Mouse (Mus musculus) limb, embryonic 13.5 days (tissue): ENCODE data around the gene Ppp5c. TPM values are rescaled to one million over a fixed set of nuclear protein-coding genes. Genes with fewer than 3 reads are reported as not detected.
A peak's percentile ranks its signal among the peaks of the same experiment; 100 is the strongest.

Source experiments
- ATAC-seq: fragments of 200-750 bp; cut with Nextera tagmentation; 2 replicates; pipeline ENCODE4 v1.8.0; 2017; ENCODE audit warnings: low read depth, moderate number of reproducible peaks, moderate TSS enrichment; ENCODE audit not compliant: low FRiP score
- H3K27ac ChIP-seq: fragments of 300-500 bp; sonication (generic); 2 replicates; pipeline ENCODE4 v1.5.1; 2015; ENCODE audit warnings: inconsistent platforms, mild to moderate bottlenecking, moderate library complexity
- H3K27me3 ChIP-seq: fragments of 300-500 bp; sonication (generic); 2 replicates; pipeline ENCODE4 v1.6.1; 2015; ENCODE audit warnings: mild to moderate bottlenecking, inconsistent platforms
- H3K36me3 ChIP-seq: fragments of 300-500 bp; sonication (generic); 2 replicates; pipeline ENCODE4 v1.6.1; 2015; ENCODE audit warnings: inconsistent platforms, mild to moderate bottlenecking, moderate library complexity
- H3K4me1 ChIP-seq: fragments of 300-500 bp; sonication (generic); 2 replicates; pipeline ENCODE4 v1.6.1; 2015; ENCODE audit warnings: inconsistent platforms
- H3K4me2 ChIP-seq: fragments of 300-500 bp; sonication (generic); replicated peaks from 2 replicates; pipeline ENCODE4 v1.6.1; 2015; ENCODE audit warnings: inconsistent platforms, mild to moderate bottlenecking, moderate library complexity
- H3K4me3 ChIP-seq: fragments of 300-500 bp; sonication (generic); 2 replicates; pipeline ENCODE4 v1.5.1; 2015; ENCODE audit warnings: moderate library complexity, mild to moderate bottlenecking, inconsistent platforms
- H3K9ac ChIP-seq: fragments of 300-500 bp; sonication (generic); 2 replicates; pipeline ENCODE4 v1.6.1; 2015; ENCODE audit warnings: mild to moderate bottlenecking, inconsistent platforms
- H3K9me3 ChIP-seq: fragments of 300-500 bp; sonication (generic); 2 replicates; pipeline ENCODE4 v1.6.1; 2016; ENCODE audit warnings: inconsistent platforms
- WGBS: fragments of 180-500 bp; shearing (Covaris S2); methylation state at CpG from one replicate; pipeline ENCODE4 v1.1.7; 2015; 5-methylcytosine and 5-hydroxymethylcytosine counted together
- polyA plus RNA-seq: library from polyadenylated mRNA; unstranded; fragments of >200 nt; fragmentation: Nextera tagmentation; extraction: Ambion mirVana; gene quantifications from 2 replicates; pipeline ENCODE4 v1.2.1, GENCODE M21; 2015

The Ppp5c gene
- polyA plus RNA-seq, 1 experiment from 2014 or later, result 118 TPM

DNA sequence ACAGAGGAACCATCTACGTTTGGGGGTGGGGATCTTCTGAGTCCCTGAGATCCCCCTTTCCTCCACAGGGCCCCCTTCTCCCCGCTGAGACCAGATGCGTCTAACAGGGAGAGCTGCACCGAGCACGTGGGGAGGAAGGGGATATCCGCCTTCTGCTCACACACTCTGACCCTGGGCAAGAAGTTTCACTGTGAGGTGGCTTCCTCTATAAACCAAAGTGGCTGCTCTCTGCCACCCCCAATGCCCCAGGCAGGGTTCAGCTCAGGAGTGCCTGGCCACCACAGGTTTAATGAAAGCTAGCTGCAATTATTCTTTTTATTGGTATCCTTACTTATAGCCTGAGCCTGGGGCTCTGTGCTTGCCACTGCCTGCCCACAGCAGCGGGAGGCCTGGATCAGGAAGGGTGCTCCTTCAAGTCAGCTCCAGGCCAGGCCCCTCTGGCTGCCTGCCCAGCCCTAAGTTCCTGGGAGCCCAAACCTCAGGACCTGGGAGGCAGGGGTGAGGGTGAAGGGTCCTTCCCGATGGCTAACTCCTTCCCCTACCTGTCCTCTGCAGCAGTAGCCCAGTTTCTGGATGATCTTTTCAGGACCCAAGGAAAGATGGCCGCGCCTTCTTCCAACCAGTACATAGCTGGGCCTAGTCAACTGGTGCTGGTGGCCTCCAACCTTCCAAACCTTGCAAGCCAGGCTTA, 2.8 kb downstream of the Ppp5c start:
- Histone ChIP-seq H3K4me1 (peaks cover 36% of the 10 kb centered on the region), H3K27me3 (no peaks in the 10 kb centered on the region), H3K9ac (peak overlapping the region; percentile 87), H3K9me3 (no peaks in the 10 kb centered on the region), H3K27ac (peak overlapping the region; percentile 39; the same call in 1 of the 2 replicates), H3K36me3 (peaks cover 48% of the 10 kb centered on the region), H3K4me2 (peak overlapping the region; percentile 84), H3K4me3 (no peak overlapping the region)
- no peak for ATAC-seq
- WGBS, result 46% methylated on average over 10 of the region's 10 CpGs

GRCm38 (mm10) chr7:17024141-17024540, 3.6 kb downstream of the Ppp5c start:
- Histone ChIP-seq H3K4me3 (no peak overlapping the region), H3K4me1 (peaks cover 36% of the 10 kb centered on the region), H3K27me3 (no peaks in the 10 kb centered on the region), H3K9me3 (no peaks in the 10 kb centered on the region), H3K4me2 (peak overlapping the region; percentile 84), H3K9ac (peak overlapping the region; percentile 87), H3K27ac (peak overlapping the region; percentile 39; the same call in 1 of the 2 replicates), H3K36me3 (peaks cover 56% of the 10 kb centered on the region)
- ATAC-seq, result no peak
- 84% methylated on average over 6 of the region's 6 CpGs for WGBS

DNA sequence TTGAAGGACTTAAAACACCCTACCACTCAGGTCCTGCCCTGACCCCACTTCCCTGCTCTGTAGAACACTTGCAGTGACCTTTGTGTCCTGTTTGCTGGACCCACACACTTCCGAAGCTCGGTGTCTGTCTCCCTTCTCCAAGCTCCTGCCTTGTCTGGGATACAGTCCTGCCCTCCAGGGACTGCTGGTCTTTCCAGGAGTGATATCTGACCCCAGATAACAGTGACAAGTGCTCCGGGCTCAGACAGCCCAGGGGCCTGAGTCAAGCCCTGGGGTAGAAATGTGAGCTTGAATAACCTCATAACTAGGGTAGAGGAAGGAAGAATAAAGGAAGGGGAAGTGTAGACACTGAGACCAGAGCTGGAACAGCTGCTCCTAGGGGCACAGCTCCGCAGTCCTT, 4.0 kb downstream of the Ppp5c start:
- H3K9ac ChIP-seq, result peak overlapping the region; percentile 87; the same call in 1 of the 2 replicates
- 71% methylated on average over 4 of the region's 4 CpGs for WGBS
- no peak overlapping the region for H3K4me2 ChIP-seq
- peak overlapping the region; percentile 39; the same call in 1 of the 2 replicates for H3K27ac ChIP-seq
- H3K27me3 ChIP-seq, result no peaks in the 10 kb centered on the region
- ATAC-seq, result no peak
- H3K4me1 ChIP-seq, result peaks cover 36% of the 10 kb centered on the region
- peaks cover 61% of the 10 kb centered on the region for H3K36me3 ChIP-seq
- H3K9me3 ChIP-seq, result no peaks in the 10 kb centered on the region
- no peak overlapping the region for H3K4me3 ChIP-seq

GRCm38 (mm10) chr7:17022176-17022575, 5.5 kb downstream of the Ppp5c start:
- Histone ChIP-seq H3K4me3 (no peak overlapping the region), H3K27me3 (no peaks in the 10 kb centered on the region), H3K9me3 (no peaks in the 10 kb centered on the region), H3K9ac (no peak overlapping the region), H3K4me2 (no peak overlapping the region), H3K36me3 (peaks cover 72% of the 10 kb centered on the region), H3K4me1 (peaks cover 36% of the 10 kb centered on the region), H3K27ac (no peak overlapping the region)
- no peak for ATAC-seq
- WGBS, result 95% methylated on average over 15 of the region's 15 CpGs

GRCm38 (mm10) chr7:17019426-17020166, 8.1 kb downstream of the Ppp5c start:
- Histone ChIP-seq H3K9ac (no peak overlapping the region), H3K4me3 (no peak overlapping the region), H3K9me3 (no peaks in the 10 kb centered on the region), H3K27ac (no peak overlapping the region), H3K27me3 (no peaks in the 10 kb centered on the region), H3K4me1 (peaks cover 11% of the 10 kb centered on the region), H3K36me3 (peaks cover 90% of the 10 kb centered on the region), H3K4me2 (no peak overlapping the region)
- 88% methylated on average over 7 of the region's 7 CpGs for whole genome bisulfite sequencing
- ATAC-seq, result no peak

DNA sequence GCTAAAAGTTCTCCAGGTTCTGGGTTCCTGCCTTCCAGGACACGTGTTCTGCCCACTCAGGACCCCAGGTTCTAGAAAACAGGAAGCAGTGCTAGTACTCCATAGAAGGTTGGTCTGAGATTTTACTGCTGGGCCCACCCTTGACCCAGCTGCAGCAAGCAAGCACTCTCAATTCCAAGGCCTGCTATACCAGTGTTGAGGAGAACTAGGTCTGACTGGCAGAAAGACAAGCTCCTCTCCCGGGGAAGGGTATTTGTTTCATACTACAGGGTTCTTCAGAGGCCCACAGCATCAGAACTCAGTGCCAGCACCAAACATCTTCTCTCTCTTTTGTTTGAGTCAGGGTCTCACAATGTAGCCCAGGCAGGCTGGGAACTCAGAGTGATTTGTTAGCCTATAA, 9.8 kb downstream of the Ppp5c start:
- ATAC-seq, result no peak
- H3K4me3 ChIP-seq, result no peak overlapping the region
- H3K36me3 ChIP-seq, result peaks cover 96% of the 10 kb centered on the region
- no peaks in the 10 kb centered on the region for H3K27me3 ChIP-seq
- no peak overlapping the region for H3K4me2 ChIP-seq
- H3K9ac ChIP-seq, result no peak overlapping the region
- no peaks in the 10 kb centered on the region for H3K9me3 ChIP-seq
- no peaks in the 10 kb centered on the region for H3K4me1 ChIP-seq
- H3K27ac ChIP-seq, result no peak overlapping the region
- whole genome bisulfite sequencing, result 89% methylated on average over 2 of the region's 2 CpGs

DNA sequence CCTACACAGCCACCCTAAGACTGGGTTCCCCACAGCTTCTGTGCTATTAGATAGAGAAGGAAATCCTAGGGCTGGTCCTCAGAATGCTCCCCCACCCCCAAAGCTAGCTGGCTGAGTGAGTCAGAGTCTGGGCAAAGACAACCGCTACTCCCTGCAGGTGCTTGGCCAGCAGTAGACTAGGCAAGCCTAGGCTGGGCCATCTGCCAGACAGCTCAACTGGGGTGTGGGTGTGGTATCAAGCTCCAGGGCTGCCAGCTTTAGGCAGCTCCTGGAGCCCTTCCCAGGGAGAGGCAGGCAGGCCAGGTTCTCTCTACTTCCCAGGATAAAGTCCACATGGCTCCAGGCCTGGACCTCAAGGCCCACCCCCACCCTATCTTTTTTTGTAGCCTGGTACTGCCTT, 10.7 kb downstream of the Ppp5c start:
- 78% methylated on average over 1 of the region's 1 CpGs for WGBS
- no peak overlapping the region for H3K4me3 ChIP-seq
- H3K9me3 ChIP-seq, result no peaks in the 10 kb centered on the region
- H3K4me1 ChIP-seq, result no peaks in the 10 kb centered on the region
- peaks cover 96% of the 10 kb centered on the region for H3K36me3 ChIP-seq
- no peak overlapping the region for H3K4me2 ChIP-seq
- peak; percentile 62 for ATAC-seq
- no peak overlapping the region for H3K9ac ChIP-seq
- H3K27ac ChIP-seq, result no peak overlapping the region
- no peaks in the 10 kb centered on the region for H3K27me3 ChIP-seq

GRCm38 (mm10) chr7:17015381-17015780, 12.3 kb downstream of the Ppp5c start:
- Histone ChIP-seq H3K27ac (no peak overlapping the region), H3K4me3 (no peak overlapping the region), H3K4me1 (no peaks in the 10 kb centered on the region), H3K4me2 (no peak overlapping the region), H3K27me3 (no peaks in the 10 kb centered on the region), H3K36me3 (peaks cover 96% of the 10 kb centered on the region), H3K9ac (no peak overlapping the region), H3K9me3 (no peaks in the 10 kb centered on the region)
- no peak for ATAC-seq
- WGBS, result 82% methylated on average over 6 of the region's 6 CpGs

- no peak overlapping the region for H3K4me3 ChIP-seq
- 91% methylated on average over 7 of the region's 7 CpGs for WGBS
Measured at GRCm38 (mm10) chr7:17011909-17012590, 15.7 kb downstream of the Ppp5c start.

DNA sequence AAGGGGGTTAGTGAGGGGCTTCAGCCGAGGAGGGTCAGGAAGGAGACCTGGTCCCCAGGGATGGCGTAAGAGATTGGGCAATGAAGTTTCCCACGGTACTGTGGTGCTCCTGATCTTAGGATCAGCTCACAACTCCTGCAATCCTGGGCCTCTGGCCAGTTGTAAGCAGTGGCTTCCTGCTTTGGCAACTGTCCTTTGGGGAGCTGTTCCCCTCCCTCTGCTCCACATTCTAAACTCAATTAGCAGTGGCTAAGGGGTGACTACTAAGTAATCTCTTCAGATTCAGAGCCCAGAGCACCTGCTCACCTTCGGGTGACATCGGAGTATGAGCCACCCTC, 17.7 kb downstream of the Ppp5c start:
- peaks cover 100% of the 10 kb centered on the region for H3K36me3 ChIP-seq
- no peak overlapping the region for H3K9ac ChIP-seq
- H3K4me2 ChIP-seq, result no peak overlapping the region
- no peak for ATAC-seq
- no peaks in the 10 kb centered on the region for H3K9me3 ChIP-seq
- WGBS, result 94% methylated on average over 5 of the region's 5 CpGs
- no peak overlapping the region for H3K4me3 ChIP-seq
- H3K4me1 ChIP-seq, result no peaks in the 10 kb centered on the region
- H3K27ac ChIP-seq, result no peak overlapping the region
- H3K27me3 ChIP-seq, result no peaks in the 10 kb centered on the region

More at GRCm38 (mm10) chr7:17011909-17012590, 15.7 kb downstream of the Ppp5c start:
- Histone ChIP-seq H3K4me2 (no peak overlapping the region), H3K27ac (no peak overlapping the region), H3K27me3 (no peaks in the 10 kb centered on the region), H3K9ac (no peak overlapping the region), H3K4me1 (no peaks in the 10 kb centered on the region), H3K36me3 (peaks cover 100% of the 10 kb centered on the region), H3K9me3 (no peaks in the 10 kb centered on the region)
- no peak for ATAC-seq

DNA sequence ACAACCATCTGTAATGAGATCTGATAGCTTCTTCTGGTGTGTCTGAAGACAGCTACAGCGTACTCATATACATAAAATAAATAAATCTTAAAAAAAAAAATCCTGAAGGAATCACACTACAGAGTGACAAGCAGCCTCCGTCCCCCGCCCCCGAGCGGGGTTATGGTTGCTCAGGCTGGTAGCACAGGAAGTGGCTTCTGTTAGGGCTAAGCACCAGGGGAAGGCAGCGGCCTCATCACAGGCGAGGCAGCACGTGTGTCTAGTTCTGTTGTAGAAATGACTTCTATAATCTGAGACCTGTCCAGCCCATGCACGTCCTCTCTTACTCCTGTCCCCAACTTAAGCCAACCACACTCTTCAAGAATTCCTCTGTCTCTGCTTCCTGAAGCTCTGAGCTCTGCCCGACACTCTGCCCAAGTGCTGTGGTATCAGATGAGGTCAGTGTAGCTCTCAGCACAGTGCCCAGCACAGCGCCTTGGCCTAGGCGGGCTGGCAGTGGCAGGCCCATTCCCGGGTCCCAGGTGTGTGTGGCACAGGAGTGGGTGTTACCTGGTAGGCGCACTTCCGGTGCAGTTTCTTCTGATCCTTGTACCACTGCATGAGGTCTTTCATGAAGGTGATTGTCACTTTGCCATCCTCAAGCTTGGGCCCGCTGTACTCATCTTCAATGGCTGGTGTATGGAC, 18.3 kb downstream of the Ppp5c start:
- WGBS, result 87% methylated on average over 16 of the region's 16 CpGs

GRCm38 (mm10) chr7:17007300-17007699, 20.4 kb downstream of the Ppp5c start:
- no peaks in the 10 kb centered on the region for H3K4me1 ChIP-seq
- no peak overlapping the region for H3K27ac ChIP-seq
- H3K9ac ChIP-seq, result no peak overlapping the region
- H3K4me3 ChIP-seq, result no peak overlapping the region
- no peak for ATAC-seq
- H3K36me3 ChIP-seq, result peaks cover 92% of the 10 kb centered on the region
- no peaks in the 10 kb centered on the region for H3K27me3 ChIP-seq
- H3K9me3 ChIP-seq, result no peaks in the 10 kb centered on the region
- H3K4me2 ChIP-seq, result no peak overlapping the region
- 89% methylated on average over 4 of the region's 4 CpGs for WGBS

More for the DNA sequence above, 18.3 kb downstream of the Ppp5c start:
- no peaks in the 10 kb centered on the region for H3K4me1 ChIP-seq
- H3K27ac ChIP-seq, result no peak overlapping the region
- no peak for ATAC-seq
- no peaks in the 10 kb centered on the region for H3K9me3 ChIP-seq
- peaks cover 100% of the 10 kb centered on the region for H3K36me3 ChIP-seq
- H3K9ac ChIP-seq, result no peak overlapping the region
- H3K4me2 ChIP-seq, result no peak overlapping the region
- no peaks in the 10 kb centered on the region for H3K27me3 ChIP-seq
- no peak overlapping the region for H3K4me3 ChIP-seq
